In genomic region chr2:110129396-110129795, GRCm38 (mm10) we compare ENCODE assay signal across 18 mouse cellular contexts.
"Had no signal": no experiment of that assay in that cellular context is flagged by ENCODE, and none has a peak within 500 bp of the region (broad histone marks: within the 10 kb centered on the region; RNA-seq: fewer than 3 reads in every experiment).

No protein-coding gene starts in this region.

- H3K9me3 ChIP-seq: midbrain, embryonic 10.5 days; neural tube, embryonic 13.5 days; neural tube, embryonic 15.5 days had no signal

- H3K27me3 ChIP-seq: neural tube, embryonic 13.5 days; neural tube, embryonic 15.5 days had no signal

- H3K9ac ChIP-seq: lung, embryonic 14.5 days; neural tube, embryonic 13.5 days; neural tube, embryonic 15.5 days had no signal

- H3K36me3 ChIP-seq: midbrain, embryonic 10.5 days; neural tube, embryonic 13.5 days; neural tube, embryonic 15.5 days had no signal

- ATAC-seq: midbrain, embryonic 16.5 days had no signal

- H3K4me3 ChIP-seq: midbrain, embryonic 10.5 days; myocyte; neural tube, embryonic 13.5 days; neural tube, embryonic 15.5 days had no signal

- H3K4me2 ChIP-seq: lung, embryonic 14.5 days; neural tube, embryonic 13.5 days; neural tube, embryonic 15.5 days had no signal

- H3K27ac ChIP-seq: midbrain, embryonic 10.5 days; neural tube, embryonic 13.5 days; neural tube, embryonic 15.5 days had no signal

- DNase-seq: lung, adult 18-20 months; lung, embryonic 14.5 days; lung, postnatal 10 days; lung, postnatal 4 days; midbrain, embryonic 14.5 days; retina, postnatal 1 day; right cerebral cortex, adult 18-20 months; right cerebral cortex, postnatal 25 days; right cerebral cortex, postnatal 4 days; spleen, adult 18-20 months; thymus, adult 18-20 months; thymus, postnatal 14 days; thymus, postnatal 36 days had no signal

- H3K4me1 ChIP-seq: midbrain, embryonic 10.5 days; neural tube, embryonic 13.5 days; neural tube, embryonic 15.5 days had no signal
